Mouse (Mus musculus) liver, adult 2 months (tissue): ENCODE data around the gene Slc22a17. TPM values are rescaled to one million over a fixed set of nuclear protein-coding genes. Genes with fewer than 3 reads are reported as not detected.

Experiments
- DNase-seq: peaks from one replicate; pipeline ENCODE4 v3.0.0-alpha.2; 2011; ENCODE audit warnings: low read depth, low spot score; ENCODE audit errors: extremely low read depth
- H3K27ac ChIP-seq: fragments of 200-500 bp; replicated peaks from 2 replicates; pipeline ENCODE4 v1.5.1; 2012; ENCODE audit warnings: low read depth, mild to moderate bottlenecking, control low read depth, inconsistent platforms, low read length; ENCODE audit not compliant: insufficient read depth
- H3K27me3 ChIP-seq: fragments of 200-500 bp; 2 replicates; pipeline ENCODE4 v1.6.1; 2012; ENCODE audit warnings: mild to moderate bottlenecking, moderate library complexity, low read length, inconsistent platforms; ENCODE audit not compliant: control insufficient read depth, insufficient read depth
- H3K36me3 ChIP-seq: fragments of 200-500 bp; 2 replicates; pipeline ENCODE4 v1.6.1; 2012; ENCODE audit warnings: low read length, inconsistent platforms; ENCODE audit not compliant: control insufficient read depth, insufficient read depth
- H3K4me1 ChIP-seq: fragments of 200-500 bp; 2 replicates; pipeline ENCODE4 v1.6.1; 2011; ENCODE audit warnings: low read length; ENCODE audit not compliant: control insufficient read depth, insufficient read depth
- H3K4me3 ChIP-seq: fragments of 200-500 bp; 2 replicates; pipeline ENCODE4 v1.5.1; 2011; ENCODE audit warnings: low read depth, mild to moderate bottlenecking, control low read depth, low read length, moderate library complexity; ENCODE audit not compliant: insufficient read depth
- H3K79me2 ChIP-seq: fragments of 200-500 bp; 2 replicates; pipeline ENCODE4 v1.6.1; 2012; ENCODE audit warnings: inconsistent platforms, mild to moderate bottlenecking, low read length, moderate library complexity; ENCODE audit not compliant: control insufficient read depth, insufficient read depth
- H3K9ac ChIP-seq: fragments of 200-500 bp; 2 replicates; pipeline ENCODE4 v1.6.1; 2012; ENCODE audit warnings: low read depth, mild to moderate bottlenecking, control low read depth, inconsistent platforms, low read length
- CTCF ChIP-seq: fragments of 200-500 bp; IDR thresholded peaks from 2 replicates; pipeline ENCODE4 v1.5.1; 2011; ENCODE audit warnings: low read depth, low read length, control low read depth
- POLR2A ChIP-seq: fragments of 200-500 bp; IDR thresholded peaks from 2 replicates; pipeline ENCODE4 v1.6.1; 2011; ENCODE audit warnings: low read length, control low read depth; ENCODE audit not compliant: insufficient read depth; ENCODE audit errors: extremely low read depth
- WGBS: fragments of 180-500 bp; shearing (Covaris S2); methylation state at CpG from one replicate; pipeline ENCODE4 v1.1.7; 2018; 5-methylcytosine and 5-hydroxymethylcytosine counted together
- polyA plus RNA-seq: library from polyadenylated mRNA; depleted of rRNA; stranded (reverse); fragments of >200 nt; gene quantifications from 2 replicates; pipeline ENCODE4 v1.2.3, GENCODE M21; 2012
- total RNA-seq: library from RNA; depleted of rRNA; stranded (reverse); fragments of >200 nt; gene quantifications from 2 replicates; pipeline ENCODE4 v1.2.3, GENCODE M21; 2014

Gene Slc22a17
- total and polyA plus RNA-seq, 2 experiments = 0.46 to 2.7 TPM

DNA sequence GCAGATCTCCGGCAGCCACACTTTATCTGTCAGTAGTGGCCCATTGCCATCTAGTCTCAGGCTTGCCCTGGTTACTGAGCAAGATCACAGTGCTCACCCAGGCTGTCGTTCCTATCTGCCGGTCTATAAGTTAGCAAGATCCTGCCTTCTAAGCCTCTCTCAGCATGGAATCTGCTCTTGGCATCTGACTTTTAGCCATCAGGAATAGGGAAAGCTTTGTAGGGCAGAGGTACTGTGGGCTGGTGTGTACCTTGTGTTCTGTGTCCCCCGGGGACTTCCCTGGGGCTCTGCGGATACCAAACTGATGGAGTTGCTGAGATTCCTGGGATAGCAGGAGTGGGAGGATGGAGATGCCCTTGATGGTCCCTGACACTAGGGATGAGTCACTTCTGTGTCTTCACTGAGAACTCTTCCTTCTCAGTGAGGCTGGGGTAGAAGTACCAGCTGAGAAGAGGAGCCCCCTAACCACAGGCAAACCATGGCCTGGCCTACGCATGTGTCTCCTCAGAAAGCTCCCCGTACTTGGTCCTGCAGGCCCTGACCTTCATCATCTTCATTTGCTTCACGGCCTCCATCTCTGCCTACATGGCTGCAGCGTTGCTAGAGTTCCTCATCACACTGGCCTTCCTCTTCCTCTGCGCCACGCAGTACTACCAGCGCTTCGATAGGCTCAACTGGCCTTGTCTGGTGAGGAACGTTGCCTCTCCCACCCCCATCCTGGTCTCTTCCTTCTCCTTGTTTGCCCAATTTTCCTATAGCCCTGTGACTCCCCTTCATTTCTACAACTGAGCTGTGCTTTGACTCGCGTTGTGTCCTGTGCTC lies 24.6 kb upstream of the Slc22a17 start:
- Histone ChIP-seq H3K9ac (no peak overlapping the region), H3K4me1 (no peaks in the 10 kb centered on the region), H3K4me3 (no peak overlapping the region), H3K27ac (no peak overlapping the region), H3K79me2 (no peaks in the 10 kb centered on the region), H3K27me3 (no peaks in the 10 kb centered on the region), H3K36me3 (no peaks in the 10 kb centered on the region)
- TF ChIP-seq CTCF = no peak
- TF ChIP-seq POLR2A = no peak
- 85% methylated on average over 16 of the region's 16 CpGs for WGBS
- no peak for DNase-seq

DNA sequence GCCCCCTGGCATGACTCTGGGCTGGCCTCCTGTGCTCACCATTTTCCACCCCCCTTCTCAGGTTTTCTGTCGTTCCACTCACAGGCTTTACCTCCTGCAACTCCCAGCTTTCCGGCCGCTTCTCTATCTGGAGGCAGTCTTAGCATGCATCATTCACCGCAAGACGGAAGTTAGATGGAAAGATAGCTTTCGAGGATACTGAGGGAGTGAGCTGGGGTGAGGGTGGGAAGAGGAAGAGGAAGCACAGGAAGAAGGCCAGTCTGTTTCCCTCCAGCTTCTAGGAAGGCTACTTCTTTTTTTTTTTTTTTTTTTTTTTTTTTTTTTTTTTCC lies 23.9 kb upstream of the Slc22a17 start:
- no peak for DNase-seq
- H3K4me3 ChIP-seq = no peak overlapping the region

DNA sequence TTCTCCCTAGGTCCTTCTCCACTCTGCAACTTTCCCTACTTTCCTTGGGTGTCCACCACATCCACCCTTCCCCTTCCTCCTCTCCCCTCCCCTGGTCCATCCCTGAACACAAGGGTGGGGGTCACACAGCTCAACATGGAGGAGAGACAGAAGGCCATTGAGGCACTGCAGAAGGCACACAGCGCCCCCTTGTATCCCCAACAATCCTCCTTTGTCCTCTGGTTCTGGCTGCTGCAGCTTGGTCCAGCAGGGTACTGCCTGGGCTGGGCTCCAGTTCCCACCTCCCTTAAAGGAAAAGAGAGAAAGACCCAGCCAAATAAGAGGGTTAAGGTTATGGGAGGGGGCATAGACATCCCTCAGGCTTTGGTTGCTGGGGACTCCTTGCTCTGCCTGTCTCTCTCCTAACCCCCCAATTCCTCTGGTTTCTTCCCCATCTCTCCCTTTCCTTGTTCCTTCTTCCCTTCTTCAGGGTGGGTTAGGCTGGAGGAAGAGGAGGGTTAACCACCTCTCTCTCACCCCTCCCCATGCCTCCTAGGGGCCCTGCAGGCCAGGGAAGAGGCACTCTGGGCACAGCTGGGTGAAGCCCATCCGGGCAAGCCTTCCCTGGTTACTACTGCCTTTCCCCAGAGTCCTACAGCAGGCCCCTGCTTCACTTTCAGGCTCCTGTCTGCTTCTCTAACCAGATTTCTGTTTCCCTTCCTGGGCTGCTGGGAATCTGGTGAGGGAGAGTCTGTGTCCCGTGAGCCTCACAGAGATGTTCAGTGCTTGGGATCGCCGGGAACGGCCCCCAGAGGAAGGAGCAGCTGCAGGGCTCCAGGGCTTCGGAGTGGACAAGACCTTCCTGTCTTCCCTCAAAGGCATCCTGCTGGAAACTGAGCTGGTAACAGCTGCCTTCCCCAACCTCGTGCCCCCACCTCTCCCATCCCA lies 23.2 kb upstream of the Slc22a17 start, which contains the start of gene Cmtm5:
TSS of gene Cmtm5 (plus strand) at position 358 of the 927 bp plus-strand sequence.
- Histone ChIP-seq H3K4me1 (no peaks in the 10 kb centered on the region), H3K36me3 (no peaks in the 10 kb centered on the region), H3K79me2 (no peaks in the 10 kb centered on the region), H3K27ac (no peak within 1 kb of the TSS), H3K9ac (no peak within 1 kb of the TSS), H3K27me3 (no peaks in the 10 kb centered on the region), H3K4me3 (no peak within 1 kb of the TSS)
- 56% methylated on average over 8 of the region's 8 CpGs for WGBS
- TF ChIP-seq CTCF (no peak), POLR2A (no peak)
- no peak for DNase-seq

More for the DNA sequence above, 23.9 kb upstream of the Slc22a17 start:
- H3K9ac ChIP-seq = no peak overlapping the region
- H3K4me1 ChIP-seq = no peaks in the 10 kb centered on the region
- H3K27me3 ChIP-seq = no peaks in the 10 kb centered on the region
- H3K27ac ChIP-seq = no peak overlapping the region
- H3K36me3 ChIP-seq = no peaks in the 10 kb centered on the region
- no peaks in the 10 kb centered on the region for H3K79me2 ChIP-seq
- 61% methylated on average over 6 of the region's 6 CpGs for WGBS
- TF ChIP-seq POLR2A = no peak
- TF ChIP-seq CTCF = no peak

DNA sequence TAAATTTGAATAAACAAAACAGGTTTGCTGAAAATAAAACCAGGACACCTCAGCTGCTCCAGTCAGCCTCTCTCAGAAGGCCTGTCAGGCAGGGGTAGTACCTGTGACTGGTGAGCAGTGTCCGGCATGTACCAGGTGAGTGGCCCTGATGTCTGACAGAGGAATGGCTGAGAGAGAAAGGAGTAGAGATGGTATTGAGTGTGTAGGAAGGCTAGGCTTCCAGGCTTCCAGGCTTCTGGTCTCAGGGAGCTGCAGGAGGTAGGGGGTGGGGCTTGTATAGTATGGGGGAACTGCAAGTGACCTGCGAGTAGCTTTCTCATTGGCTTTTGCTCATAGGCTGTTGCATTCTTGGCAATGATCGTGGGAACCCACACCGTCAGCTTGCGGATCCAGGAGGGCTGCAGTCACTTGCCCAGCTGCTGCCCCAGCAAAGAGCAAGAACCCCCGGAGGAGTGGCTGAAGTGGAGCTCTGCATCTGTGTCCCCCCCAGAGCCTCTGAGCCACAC lies 19.8 kb upstream of the Slc22a17 start, which contains the start of gene Il25:
TSS of gene Il25 (plus strand) at position 51 of the 506 bp plus-strand sequence.
- Histone ChIP-seq H3K79me2 (no peaks in the 10 kb centered on the region), H3K36me3 (no peaks in the 10 kb centered on the region), H3K27ac (no peak within 1 kb of the TSS), H3K4me1 (no peaks in the 10 kb centered on the region), H3K4me3 (no peak within 1 kb of the TSS), H3K9ac (no peak within 1 kb of the TSS), H3K27me3 (0 out of 2 replicates have a peak, but pooled peaks cover 2% of the 10 kb centered on the region)
- TF ChIP-seq CTCF (no peak), POLR2A (no peak)
- no peak for DNase-seq
- WGBS = 65% methylated on average over 6 of the region's 6 CpGs

DNA sequence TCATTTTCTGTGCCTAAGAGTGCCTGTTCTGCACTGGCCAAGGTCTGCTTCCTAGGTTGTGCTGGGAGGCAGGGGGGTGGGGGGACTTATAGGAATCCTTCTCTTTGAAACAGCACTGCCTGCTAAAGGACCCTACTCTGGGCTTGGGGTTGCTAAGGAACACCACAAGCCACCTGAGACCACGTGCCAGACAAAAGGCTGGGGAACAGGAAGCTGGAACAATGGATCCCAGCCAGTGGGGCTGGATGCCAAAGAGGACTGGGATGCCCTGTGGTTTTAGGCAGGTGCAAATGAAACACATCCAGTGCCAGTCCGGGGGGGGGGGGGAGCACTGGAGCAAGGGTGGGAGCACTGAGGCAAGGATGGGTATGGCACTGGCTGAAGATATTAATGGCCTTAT lies 17.5 kb upstream of the Slc22a17 start:
- peaks cover 16% of the 10 kb centered on the region for H3K27me3 ChIP-seq

More for the DNA sequence above, 17.5 kb upstream of the Slc22a17 start:
- Histone ChIP-seq H3K4me1 (no peaks in the 10 kb centered on the region), H3K79me2 (no peaks in the 10 kb centered on the region), H3K9ac (no peak overlapping the region), H3K4me3 (no peak overlapping the region), H3K36me3 (no peaks in the 10 kb centered on the region), H3K27ac (no peak overlapping the region)
- DNase-seq = no peak
- TF ChIP-seq POLR2A (no peak), CTCF (no peak)
- 26% methylated on average over 2 of the region's 2 CpGs for WGBS
